Mouse (Mus musculus) liver, embryonic 14.5 days (tissue): ENCODE measurements at regions not wholly inside any gene's neighbourhood (a gene's known extent, or its start where the extent isn't known, plus 50 kb on each side); places are given as distances from the start of the nearest gene placed in this dataset.

ENCODE experiments used
- CTCF ChIP-seq: IDR thresholded peaks from 2 replicates; pipeline ENCODE4 v1.5.1; 2016; ENCODE audit warnings: antibody characterized with exemption, low read depth, control low read depth
- EP300 ChIP-seq: IDR thresholded peaks from 2 replicates; pipeline ENCODE4 v1.6.1; 2016; ENCODE audit warnings: antibody characterized with exemption, low read depth

DNA sequence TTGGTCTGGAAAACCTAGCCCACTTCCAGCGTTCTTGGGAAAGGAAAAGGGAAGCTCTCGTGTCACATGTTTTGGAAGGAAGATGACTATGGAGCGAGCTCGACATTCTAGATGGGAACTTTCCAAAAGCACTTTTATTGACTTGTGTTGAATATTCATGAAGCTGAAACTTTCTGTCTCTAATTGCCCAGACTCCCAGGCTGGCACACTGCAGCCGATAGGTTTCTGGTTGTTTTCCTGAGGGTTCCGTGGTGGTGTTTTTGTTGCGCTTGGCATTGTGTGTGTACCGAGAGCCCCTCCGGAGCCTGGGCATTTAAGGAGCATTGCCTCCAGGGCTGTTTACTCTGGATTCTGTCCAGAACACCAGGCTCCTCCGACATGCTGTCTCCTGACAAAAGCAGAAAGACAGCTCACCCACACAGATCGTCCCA is 168.6 kb upstream of the Ankrd55 start:
- no peak for TF ChIP-seq CTCF
- no peak for TF ChIP-seq EP300
